Mouse (Mus musculus): Measurements from ENCODE around the gene Olfr905.

DNA sequence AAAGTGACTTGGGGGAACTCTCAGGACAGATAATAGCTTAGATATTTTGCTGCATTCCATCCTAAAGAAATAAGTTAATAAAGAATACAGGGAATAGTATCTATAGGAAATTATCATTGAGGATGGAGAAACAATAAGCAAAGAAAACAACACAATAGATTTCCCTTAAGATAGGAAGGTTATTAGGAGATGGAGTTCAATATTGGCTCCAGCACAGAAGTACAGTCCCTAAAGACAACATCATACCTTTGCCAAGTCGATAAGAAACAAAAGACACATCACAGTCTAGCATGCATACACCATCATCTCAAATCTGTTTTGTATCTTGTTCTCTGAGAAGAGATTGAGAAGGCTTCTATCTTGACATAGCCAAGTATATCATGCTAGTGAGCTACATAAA is 50.4 kb downstream of the Olfr905 start, which contains the start of gene Olfr911-ps1:
- TF ChIP-seq CTCF (IDR thresholded peaks at IDR 0.05; ENCODE audit: extremely low read depth, insufficient read depth, low read length) (no peak), POLR2A (IDR thresholded peaks at IDR 0.05; ENCODE audit: extremely low read depth, insufficient read depth, low read length) (no peak)
